Mouse (Mus musculus): Measurements from ENCODE around the gene Nxph4. TPM values are rescaled to one million over a fixed set of nuclear protein-coding genes. Genes with fewer than 3 reads are reported as not detected.
A peak's percentile ranks its signal among the peaks of the same experiment; 100 is the strongest.

Gene Nxph4
- polyA plus RNA-seq (2015; fragmentation: Nextera tagmentation; extraction: Ambion mirVana): 1.8 TPM in 2 replicates

DNA sequence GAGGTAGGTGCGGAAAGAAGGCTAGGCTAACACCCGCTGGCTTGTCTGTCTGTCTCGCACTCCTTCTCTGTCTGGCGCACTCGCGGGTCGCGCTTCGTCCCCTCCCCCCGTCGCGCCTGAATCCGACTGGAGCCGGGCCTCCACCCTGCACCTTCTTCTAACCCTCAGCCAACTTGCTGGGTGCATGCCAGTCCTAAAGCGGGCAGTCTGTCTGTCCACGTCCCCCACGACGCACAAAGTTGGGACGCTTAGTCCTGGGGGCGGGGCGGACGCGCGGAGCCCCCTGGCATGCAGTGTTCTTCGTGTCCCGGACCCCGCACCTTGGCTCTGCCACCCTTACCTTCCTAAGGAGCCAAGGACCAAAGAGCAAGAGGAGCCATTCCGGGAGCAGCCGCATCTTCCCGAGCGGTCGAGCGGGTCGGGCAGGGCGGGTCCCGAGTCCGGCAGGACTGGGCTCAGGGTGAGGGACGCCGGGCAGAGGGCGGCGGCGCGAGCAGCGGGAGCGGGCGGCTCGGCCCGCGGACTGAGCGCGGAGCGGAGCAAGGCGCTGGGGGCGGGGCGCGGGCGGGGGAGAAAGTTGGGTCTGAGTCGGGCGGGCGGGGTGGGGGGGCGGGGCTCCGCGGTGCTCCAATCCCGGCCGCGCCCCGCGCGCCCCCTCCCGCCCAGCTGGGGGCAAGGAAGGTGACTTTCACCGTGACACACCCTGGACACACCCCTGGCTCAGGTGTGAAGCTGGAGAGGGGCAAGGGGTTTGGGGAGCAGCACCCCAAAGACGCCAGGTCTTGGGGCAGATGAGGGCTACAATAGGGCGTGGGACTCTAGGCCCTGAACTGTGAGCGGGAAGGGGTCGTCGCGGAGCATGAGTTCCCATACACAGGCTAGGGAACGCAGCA, at the start of gene Nxph4:
Gene Nxph4 (minus strand): TSS at position 524 of the 893 bp plus-strand sequence.
- Histone ChIP-seq H3K4me3 (ENCODE audit: low read length) (peak within 1 kb of the TSS; percentile 56), H3K36me3 (ENCODE audit: control insufficient read depth, insufficient read depth, low read length) (no peaks in the 10 kb centered on the region), H3K9ac (ENCODE audit: low read length) (peak within 1 kb of the TSS; percentile 57), H3K9me3 (ENCODE audit: control insufficient read depth, low read length) (no peaks in the 10 kb centered on the region), H3K4me1 (replicated peaks; ENCODE audit: control insufficient read depth, insufficient read depth, low read length) (peaks cover 12% of the 10 kb centered on the region), H3K27ac (ENCODE audit: low read length) (no peak within 1 kb of the TSS), H3K4me2 (ENCODE audit: low read depth, low read length) (peak within 1 kb of the TSS; percentile 98), H3K27me3 (ENCODE audit: control insufficient read depth, insufficient read depth, low read depth, low read length) (peaks cover 76% of the 10 kb centered on the region)
- ATAC-seq (ENCODE audit: low read depth): peak; percentile 51
- under 1% methylated on average over 49 of the region's 78 CpGs for WGBS

DNA sequence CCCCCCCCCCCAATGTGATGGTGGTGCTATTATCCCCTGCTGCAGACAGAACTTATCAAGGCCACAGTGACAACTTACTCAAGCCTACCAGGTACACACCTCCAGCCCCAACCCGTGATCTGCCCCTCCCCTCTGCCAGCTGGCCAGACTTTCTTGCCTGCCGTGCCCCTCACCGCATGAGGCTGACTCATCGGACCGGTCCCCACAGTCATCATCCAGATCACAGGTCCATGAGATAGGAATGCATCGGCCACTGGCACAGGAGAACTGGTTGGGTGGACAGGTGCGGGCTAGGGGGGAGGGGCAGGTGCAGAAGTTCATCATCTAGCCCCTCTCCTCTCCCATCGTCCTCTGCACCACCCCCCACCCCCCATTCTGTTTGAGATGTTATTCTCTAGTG, 49.3 kb upstream of the Nxph4 start:
- H3K9me3 ChIP-seq (ENCODE audit: control insufficient read depth, low read length): no peaks in the 10 kb centered on the region
- H3K36me3 ChIP-seq (ENCODE audit: control insufficient read depth, insufficient read depth, low read length): peaks cover 15% of the 10 kb centered on the region
- H3K27me3 ChIP-seq (ENCODE audit: control insufficient read depth, insufficient read depth, low read depth, low read length): no peaks in the 10 kb centered on the region
- H3K4me2 ChIP-seq (ENCODE audit: low read depth, low read length): no peak overlapping the region
- no peak overlapping the region for H3K4me3 ChIP-seq (ENCODE audit: low read length)
- no peaks in the 10 kb centered on the region for H3K4me1 ChIP-seq (replicated peaks; ENCODE audit: control insufficient read depth, insufficient read depth, low read length)
- H3K27ac ChIP-seq (ENCODE audit: low read length): no peak overlapping the region
- 66% methylated on average over 8 of the region's 8 CpGs for WGBS
- 0 out of 2 replicates have a peak, but pooled peaks have one; percentile 11 for ATAC-seq (ENCODE audit: low read depth)
- no peak overlapping the region for H3K9ac ChIP-seq (ENCODE audit: low read length)

DNA sequence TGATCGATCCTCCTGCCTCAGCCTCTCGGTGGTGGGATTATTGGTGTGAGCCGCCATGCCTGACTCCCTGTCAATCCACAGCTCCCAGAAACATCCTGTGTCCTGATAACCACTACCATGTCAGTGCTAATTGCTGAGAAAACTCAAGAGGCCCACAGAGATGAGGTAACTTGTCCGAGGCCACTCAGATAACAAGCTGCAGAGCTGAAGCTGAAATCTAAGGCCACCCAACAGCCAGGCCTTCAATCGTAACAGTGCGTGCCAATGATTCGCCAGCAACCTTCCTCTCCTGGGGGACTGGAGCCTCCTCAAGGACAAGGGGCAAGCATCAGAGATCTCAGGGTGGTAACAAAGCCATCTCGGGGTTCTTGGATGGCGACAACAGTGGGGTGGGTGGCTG, 46.9 kb upstream of the Nxph4 start:
- Histone ChIP-seq H3K9ac (ENCODE audit: low read length) (no peak overlapping the region), H3K27ac (ENCODE audit: low read length) (no peak overlapping the region), H3K4me1 (replicated peaks; ENCODE audit: control insufficient read depth, insufficient read depth, low read length) (no peaks in the 10 kb centered on the region), H3K9me3 (ENCODE audit: control insufficient read depth, low read length) (no peaks in the 10 kb centered on the region), H3K27me3 (ENCODE audit: control insufficient read depth, insufficient read depth, low read depth, low read length) (no peaks in the 10 kb centered on the region), H3K4me3 (ENCODE audit: low read length) (no peak overlapping the region), H3K4me2 (ENCODE audit: low read depth, low read length) (no peak overlapping the region), H3K36me3 (ENCODE audit: control insufficient read depth, insufficient read depth, low read length) (peaks cover 20% of the 10 kb centered on the region)
- WGBS: 84% methylated on average over 9 of the region's 9 CpGs
- no peak for ATAC-seq (ENCODE audit: low read depth)

DNA sequence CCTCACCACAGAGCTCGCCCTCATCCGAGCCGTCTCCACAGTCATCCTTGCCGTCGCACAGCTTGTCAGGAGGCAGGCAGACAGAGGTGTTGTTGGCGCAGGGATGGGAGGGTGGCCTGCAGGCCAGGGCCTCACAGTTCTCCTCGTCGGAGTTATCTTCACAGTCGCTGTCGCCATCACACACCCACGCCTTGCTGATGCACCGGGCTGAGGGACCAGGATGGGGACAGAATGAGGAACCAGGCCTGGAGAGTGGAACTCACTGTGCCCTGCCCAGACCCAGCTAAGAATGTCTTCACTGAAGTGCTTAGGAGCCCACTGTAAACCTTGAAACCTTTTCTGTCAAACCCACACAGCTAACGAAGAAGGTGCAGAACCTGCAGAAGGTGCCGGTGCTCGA, 43.6 kb upstream of the Nxph4 start:
- WGBS: 82% methylated on average over 15 of the region's 15 CpGs
- H3K9me3 ChIP-seq (ENCODE audit: control insufficient read depth, low read length): no peaks in the 10 kb centered on the region
- no peaks in the 10 kb centered on the region for H3K27me3 ChIP-seq (ENCODE audit: control insufficient read depth, insufficient read depth, low read depth, low read length)
- H3K9ac ChIP-seq (ENCODE audit: low read length): no peak overlapping the region
- no peak overlapping the region for H3K27ac ChIP-seq (ENCODE audit: low read length)
- ATAC-seq (ENCODE audit: low read depth): no peak
- peaks cover 22% of the 10 kb centered on the region for H3K36me3 ChIP-seq (ENCODE audit: control insufficient read depth, insufficient read depth, low read length)
- no peak overlapping the region for H3K4me3 ChIP-seq (ENCODE audit: low read length)
- H3K4me1 ChIP-seq (replicated peaks; ENCODE audit: control insufficient read depth, insufficient read depth, low read length): no peaks in the 10 kb centered on the region; the same call in 1 of the 2 replicates
- H3K4me2 ChIP-seq (ENCODE audit: low read depth, low read length): no peak overlapping the region

DNA sequence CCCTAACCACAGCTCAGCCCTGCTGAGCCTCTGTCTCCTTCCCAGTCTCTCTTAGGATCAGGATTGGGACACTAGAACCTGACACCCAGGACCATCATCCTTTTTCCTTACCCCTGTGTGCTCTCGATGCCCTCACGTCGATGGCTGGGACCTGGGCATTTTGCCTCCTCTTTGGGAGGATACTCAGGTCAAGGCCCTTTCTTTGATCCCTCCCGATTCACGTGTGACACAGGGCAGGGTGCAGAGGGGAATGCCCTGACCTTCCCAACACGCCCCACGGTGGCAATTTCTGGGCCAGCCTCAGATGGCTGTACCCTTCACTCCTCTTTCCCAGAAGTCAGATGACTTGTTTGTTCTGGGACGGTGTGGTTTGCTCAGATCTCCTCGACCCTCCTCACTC, 42.8 kb upstream of the Nxph4 start:
- no peaks in the 10 kb centered on the region for H3K9me3 ChIP-seq (ENCODE audit: control insufficient read depth, low read length)
- peaks cover 28% of the 10 kb centered on the region for H3K36me3 ChIP-seq (ENCODE audit: control insufficient read depth, insufficient read depth, low read length)
- no peak for ATAC-seq (ENCODE audit: low read depth)
- no peak overlapping the region for H3K4me3 ChIP-seq (ENCODE audit: low read length)
- H3K27me3 ChIP-seq (ENCODE audit: control insufficient read depth, insufficient read depth, low read depth, low read length): no peaks in the 10 kb centered on the region
- no peaks in the 10 kb centered on the region; the same call in 1 of the 2 replicates for H3K4me1 ChIP-seq (replicated peaks; ENCODE audit: control insufficient read depth, insufficient read depth, low read length)
- no peak overlapping the region for H3K4me2 ChIP-seq (ENCODE audit: low read depth, low read length)
- WGBS: 70% methylated on average over 9 of the region's 9 CpGs
- no peak overlapping the region for H3K9ac ChIP-seq (ENCODE audit: low read length)
- no peak overlapping the region for H3K27ac ChIP-seq (ENCODE audit: low read length)

DNA sequence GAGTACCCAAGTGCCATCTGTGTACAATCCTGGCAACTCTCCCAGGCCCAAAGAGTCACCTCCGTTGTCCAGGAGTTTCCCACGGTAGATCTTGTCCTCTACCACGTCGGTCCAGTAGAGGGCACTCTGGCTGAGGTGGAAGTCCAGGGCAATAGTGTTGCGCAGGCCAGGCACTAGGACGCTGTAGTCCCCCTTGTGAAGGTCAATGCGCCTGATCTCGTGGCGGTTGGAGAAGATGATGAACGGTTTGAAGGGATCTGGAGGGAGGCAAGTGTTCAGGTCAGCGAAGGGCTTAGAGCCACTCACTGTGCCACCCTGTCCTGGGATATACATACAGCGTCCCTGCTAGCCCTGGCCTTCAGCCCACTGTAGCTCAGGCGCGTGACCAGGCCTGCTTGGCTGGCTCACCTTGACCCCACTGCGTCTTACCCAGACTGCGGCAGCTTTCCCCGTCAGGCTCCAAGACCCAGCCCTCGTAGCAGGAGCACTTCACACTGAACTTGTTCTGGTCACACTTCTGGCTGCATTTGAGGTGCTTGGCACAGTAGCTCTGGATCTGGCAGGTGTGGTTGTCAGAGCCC, 42.1 kb upstream of the Nxph4 start:
- H3K36me3 ChIP-seq (ENCODE audit: control insufficient read depth, insufficient read depth, low read length): peaks cover 25% of the 10 kb centered on the region
- H3K4me3 ChIP-seq (ENCODE audit: low read length): no peak overlapping the region
- H3K27me3 ChIP-seq (ENCODE audit: control insufficient read depth, insufficient read depth, low read depth, low read length): no peaks in the 10 kb centered on the region
- no peak overlapping the region for H3K9ac ChIP-seq (ENCODE audit: low read length)
- no peak overlapping the region for H3K4me2 ChIP-seq (ENCODE audit: low read depth, low read length)
- WGBS: 52% methylated on average over 18 of the region's 18 CpGs
- no peak overlapping the region; the same call in 1 of the 2 replicates for H3K27ac ChIP-seq (ENCODE audit: low read length)
- H3K9me3 ChIP-seq (ENCODE audit: control insufficient read depth, low read length): no peaks in the 10 kb centered on the region
- no peaks in the 10 kb centered on the region; the same call in 1 of the 2 replicates for H3K4me1 ChIP-seq (replicated peaks; ENCODE audit: control insufficient read depth, insufficient read depth, low read length)
- ATAC-seq (ENCODE audit: low read depth): peak; percentile 30

DNA sequence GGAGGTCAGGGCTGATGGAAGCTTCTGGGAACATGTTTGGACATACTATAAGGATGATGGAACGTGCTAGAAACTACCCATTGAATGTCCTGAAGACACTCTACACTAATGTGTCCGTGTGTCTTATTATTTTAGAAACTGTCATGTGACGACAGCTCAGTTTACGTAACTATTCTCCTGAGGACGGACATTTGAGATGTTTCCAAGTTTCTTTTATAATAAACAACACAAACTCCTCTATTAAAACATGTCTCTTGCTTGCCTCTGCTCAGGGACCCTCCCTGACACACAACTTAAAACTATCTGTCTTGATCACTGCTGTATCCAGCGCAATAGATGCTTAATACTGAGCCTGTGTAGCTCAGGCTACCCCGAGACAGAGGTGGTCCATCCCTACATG, 41.4 kb upstream of the Nxph4 start:
- no peak for ATAC-seq (ENCODE audit: low read depth)
- H3K4me2 ChIP-seq (ENCODE audit: low read depth, low read length): no peak overlapping the region
- H3K27ac ChIP-seq (ENCODE audit: low read length): no peak overlapping the region
- WGBS: 63% methylated on average over 7 of the region's 7 CpGs
- H3K27me3 ChIP-seq (ENCODE audit: control insufficient read depth, insufficient read depth, low read depth, low read length): no peaks in the 10 kb centered on the region
- no peaks in the 10 kb centered on the region; the same call in none of the 2 replicates for H3K4me1 ChIP-seq (replicated peaks; ENCODE audit: control insufficient read depth, insufficient read depth, low read length)
- no peak overlapping the region for H3K9ac ChIP-seq (ENCODE audit: low read length)
- peaks cover 24% of the 10 kb centered on the region for H3K36me3 ChIP-seq (ENCODE audit: control insufficient read depth, insufficient read depth, low read length)
- no peaks in the 10 kb centered on the region for H3K9me3 ChIP-seq (ENCODE audit: control insufficient read depth, low read length)
- H3K4me3 ChIP-seq (ENCODE audit: low read length): no peak overlapping the region

DNA sequence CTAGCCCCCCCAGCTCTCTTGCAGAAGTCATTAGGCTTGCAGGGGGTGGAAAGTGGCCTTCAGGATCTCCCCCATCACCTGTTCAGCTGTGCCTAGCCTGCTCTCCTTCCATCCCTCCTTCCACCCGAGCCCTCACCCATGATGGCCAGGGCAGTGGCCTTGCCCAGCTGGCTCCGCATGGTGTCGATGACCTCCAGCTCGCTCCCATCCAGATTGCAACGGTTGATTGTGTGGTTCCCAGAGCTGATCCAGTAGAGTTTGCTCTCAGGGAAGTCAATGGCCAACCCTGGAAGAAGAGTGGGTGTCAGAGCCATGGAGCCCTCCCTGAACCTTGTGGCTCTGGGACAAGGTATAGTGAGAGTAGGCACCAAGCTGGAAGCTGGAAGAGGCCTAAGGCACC, 37.9 kb upstream of the Nxph4 start:
- Histone ChIP-seq H3K9me3 (ENCODE audit: control insufficient read depth, low read length) (no peaks in the 10 kb centered on the region), H3K27ac (ENCODE audit: low read length) (no peak overlapping the region), H3K36me3 (ENCODE audit: control insufficient read depth, insufficient read depth, low read length) (peaks cover 29% of the 10 kb centered on the region), H3K4me2 (ENCODE audit: low read depth, low read length) (no peak overlapping the region), H3K27me3 (ENCODE audit: control insufficient read depth, insufficient read depth, low read depth, low read length) (no peaks in the 10 kb centered on the region), H3K9ac (ENCODE audit: low read length) (no peak overlapping the region), H3K4me3 (ENCODE audit: low read length) (no peak overlapping the region), H3K4me1 (replicated peaks; ENCODE audit: control insufficient read depth, insufficient read depth, low read length) (peaks cover 8% of the 10 kb centered on the region)
- 88% methylated on average over 5 of the region's 5 CpGs for WGBS
- ATAC-seq (ENCODE audit: low read depth): no peak

DNA sequence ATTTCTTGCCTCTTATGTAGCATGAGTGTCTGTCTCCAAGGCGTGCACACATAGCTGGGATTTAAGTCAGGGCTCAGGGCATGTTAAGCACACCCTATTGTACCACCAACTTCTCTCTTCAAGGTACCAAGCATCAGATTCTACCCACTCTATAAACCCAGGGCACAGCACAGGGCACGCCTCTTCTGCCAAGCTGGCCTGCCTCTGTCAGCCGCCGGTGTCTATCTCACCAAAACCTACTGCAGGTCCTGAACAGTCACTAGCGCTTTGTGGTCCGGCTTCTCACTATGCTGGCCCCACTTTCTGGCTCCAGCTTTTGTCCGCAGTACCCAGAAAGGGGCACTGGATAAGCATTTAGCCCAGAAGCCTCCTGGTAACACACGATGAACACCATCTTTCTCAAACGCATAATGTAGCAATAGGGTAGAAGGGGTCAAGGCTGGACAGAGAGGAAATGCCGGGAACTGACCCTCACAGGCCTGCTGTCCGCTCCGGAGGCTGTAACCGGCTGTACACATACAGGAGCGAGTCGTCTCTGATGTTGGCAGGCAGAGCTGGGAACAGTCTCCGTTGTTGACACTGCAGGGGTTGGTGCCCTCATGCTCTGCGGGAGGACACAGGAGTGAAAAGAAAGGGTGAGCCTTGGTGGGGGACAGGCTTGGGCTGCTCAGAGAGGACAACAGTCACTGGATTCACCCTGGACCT, 36.7 kb upstream of the Nxph4 start:
- 75% methylated on average over 17 of the region's 17 CpGs for WGBS
- peak overlapping the region; percentile 44; the same call in 1 of the 2 replicates for H3K27ac ChIP-seq (ENCODE audit: low read length)

More for the DNA sequence above, 36.7 kb upstream of the Nxph4 start:
- H3K27me3 ChIP-seq (ENCODE audit: control insufficient read depth, insufficient read depth, low read depth, low read length): no peaks in the 10 kb centered on the region
- H3K9ac ChIP-seq (ENCODE audit: low read length): no peak overlapping the region
- no peak overlapping the region for H3K4me3 ChIP-seq (ENCODE audit: low read length)
- peaks cover 27% of the 10 kb centered on the region for H3K36me3 ChIP-seq (ENCODE audit: control insufficient read depth, insufficient read depth, low read length)
- no peaks in the 10 kb centered on the region for H3K9me3 ChIP-seq (ENCODE audit: control insufficient read depth, low read length)
- no peak overlapping the region for H3K4me2 ChIP-seq (ENCODE audit: low read depth, low read length)
- peaks cover 8% of the 10 kb centered on the region for H3K4me1 ChIP-seq (replicated peaks; ENCODE audit: control insufficient read depth, insufficient read depth, low read length)
- ATAC-seq (ENCODE audit: low read depth): no peak
